Comparison of ENCODE assay signal across 10 mouse cellular contexts in the genomic region with DNA sequence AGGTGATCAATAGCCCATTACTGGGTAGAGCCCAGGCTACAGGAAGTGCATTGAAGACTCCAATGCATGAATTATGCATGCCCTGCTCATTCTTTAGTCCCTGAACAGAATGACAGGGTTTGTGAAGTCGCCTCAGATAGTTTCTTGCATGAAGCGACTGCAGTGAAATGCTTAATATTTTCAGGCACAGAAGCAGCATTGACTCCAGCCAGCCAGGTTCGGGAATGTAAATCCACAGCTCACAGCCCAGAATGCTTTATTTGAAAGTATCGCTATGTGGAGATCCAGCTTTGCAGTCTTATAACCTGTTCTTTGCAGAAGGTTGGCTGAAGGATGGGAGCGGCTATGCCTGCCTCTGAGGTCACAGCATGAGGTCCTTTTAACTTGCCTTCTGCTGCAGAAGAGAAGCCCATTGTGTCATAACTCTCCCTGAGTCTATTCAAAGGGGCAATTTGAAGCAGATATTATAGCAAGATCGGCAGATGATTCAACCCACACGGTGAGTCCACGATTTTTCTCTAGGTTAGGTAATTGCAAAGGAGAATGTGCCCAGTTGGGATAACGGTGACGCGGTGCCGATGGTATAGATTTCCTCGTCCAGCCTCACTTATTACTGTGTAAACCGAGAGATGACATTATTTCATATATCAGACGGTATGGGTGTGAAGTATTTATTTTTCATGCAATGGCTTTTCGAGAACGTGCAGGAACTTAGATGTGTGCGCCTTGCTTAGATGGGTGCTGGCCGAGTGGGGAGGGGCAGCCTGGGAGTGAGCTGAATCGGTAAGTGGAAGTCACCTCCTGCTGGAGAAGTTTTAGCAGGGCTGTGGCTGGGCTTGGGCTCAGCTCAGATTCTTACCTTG.
DNase-seq lines count a peak whose midpoint lies in the region; ATAC-seq and TF ChIP-seq lines count a peak whose summit lies in the region.
"Had no signal": no experiment of that assay in that cellular context is flagged by ENCODE, and none has a peak within 500 bp of the region (broad histone marks: within the 10 kb centered on the region; RNA-seq: fewer than 3 reads in every experiment).

No protein-coding gene starts in this region.

- no peak overlapping the region for H3K4me3 ChIP-seq in kidney, postnatal 0 days (replicated peaks; ENCODE audit: low read depth, low read length)
- H3K4me3 ChIP-seq in forebrain, embryonic 13.5 days: peak overlapping the region; percentile 37
- H3K4me3 ChIP-seq in left cerebral cortex, adult 2 months: peak overlapping the region; percentile 54

- TF ChIP-seq CTCF in kidney, postnatal 0 days (IDR thresholded peaks at IDR 0.05; ENCODE audit: low read depth): peak; percentile 26; the same call in 1 of the 2 replicates
- TF ChIP-seq CTCF in left cerebral cortex, adult 2 months (IDR thresholded peaks at IDR 0.05): peak; percentile 34

- H3K4me2 ChIP-seq in kidney, postnatal 0 days (ENCODE audit: low read length): no peak overlapping the region
- peak overlapping the region; percentile 65 for H3K4me2 ChIP-seq in forebrain, embryonic 13.5 days
- H3K4me2 ChIP-seq: lung, embryonic 14.5 days had no signal

- intact Hi-C loops in left cerebral cortex, adult 2 months (cut with DNase I): loop anchor here (2.0 to 10.0 kb wide), 3 partner anchors 66 to 197 kb away; partner anchors contain the start of gene Cntn1

- no peaks in the 10 kb centered on the region for H3K27me3 ChIP-seq in kidney, postnatal 0 days (ENCODE audit: insufficient read depth, low read length)
- H3K27me3 ChIP-seq in forebrain, embryonic 13.5 days: no peaks in the 10 kb centered on the region
- H3K27me3 ChIP-seq: CH12.LX had no signal

- H3K9ac ChIP-seq in kidney, postnatal 0 days (ENCODE audit: low read depth, low read length): no peak overlapping the region
- H3K9ac ChIP-seq in forebrain, embryonic 13.5 days: peak overlapping the region; percentile 52
- H3K9ac ChIP-seq: lung, embryonic 14.5 days had no signal

- H3K36me3 ChIP-seq in kidney, postnatal 0 days (ENCODE audit: insufficient read depth, low read length): no peaks in the 10 kb centered on the region
- H3K36me3 ChIP-seq in forebrain, embryonic 13.5 days (ENCODE audit: poor library complexity, severe bottlenecking): no peaks in the 10 kb centered on the region

- H3K27ac ChIP-seq in kidney, postnatal 0 days: no peak overlapping the region
- H3K27ac ChIP-seq in forebrain, embryonic 13.5 days: peak overlapping the region; percentile 44; the same call in 1 of the 2 replicates
- H3K27ac ChIP-seq in left cerebral cortex, adult 2 months: peak overlapping the region; percentile 90

- no peak for ATAC-seq in kidney, postnatal 0 days (replicated peaks; ENCODE audit: low FRiP score, low read depth)
- ATAC-seq in forebrain, embryonic 13.5 days: peak; percentile 82

- H3K4me1 ChIP-seq in kidney, postnatal 0 days (replicated peaks; ENCODE audit: insufficient read depth, low read length): no peaks in the 10 kb centered on the region
- peaks cover 19% of the 10 kb centered on the region for H3K4me1 ChIP-seq in forebrain, embryonic 13.5 days

- WGBS in kidney, postnatal 0 days: 50% methylated on average over 20 of the region's 20 CpGs
- 27% methylated on average over 20 of the region's 20 CpGs for WGBS in forebrain, embryonic 13.5 days

- H3K9me3 ChIP-seq in kidney, postnatal 0 days (replicated peaks; ENCODE audit: low read length): no peaks in the 10 kb centered on the region
- H3K9me3 ChIP-seq in forebrain, embryonic 13.5 days (replicated peaks): no peaks in the 10 kb centered on the region

- no peak for DNase-seq in kidney, postnatal 0 days (ENCODE audit: low spot score)
- DNase-seq in kidney, postnatal 25 days: no peak
- peak; percentile 38 to 46 for DNase-seq in left cerebral cortex, adult 2 months (ENCODE audit: extremely low spot score in 1 of 2, low spot score in 2 of 2)
- DNase-seq in retina, postnatal 1 day: peak; percentile 47
- no peak for DNase-seq in lung, postnatal 36 days
- DNase-seq in spleen, adult 12 weeks (ENCODE audit: low spot score): no peak
- DNase-seq in kidney, postnatal 10 days: no peak
- DNase-seq: lung, embryonic 14.5 days had no signal

Comparison
In these comparisons a context has a peak if more than half of its experiments do, and no peak if none do; other contexts are left out.
1. DNase-seq: peak in left cerebral cortex, adult 2 months (2 of 2) and retina, postnatal 1 day (single experiment); none in kidney, postnatal 0 days (single experiment), kidney, postnatal 25 days (0 of 2), lung, postnatal 36 days (single experiment), spleen, adult 12 weeks (single experiment) and kidney, postnatal 10 days (single experiment).